Mouse (Mus musculus): ENCODE data around the gene Esr1. TPM values are rescaled to one million over a fixed set of nuclear protein-coding genes. Genes with fewer than 3 reads are reported as not detected.

Gene Esr1
- total RNA-seq, 4 experiments from 2014 or later: 27.6 to 36.1 (median 30.4) TPM

DNA sequence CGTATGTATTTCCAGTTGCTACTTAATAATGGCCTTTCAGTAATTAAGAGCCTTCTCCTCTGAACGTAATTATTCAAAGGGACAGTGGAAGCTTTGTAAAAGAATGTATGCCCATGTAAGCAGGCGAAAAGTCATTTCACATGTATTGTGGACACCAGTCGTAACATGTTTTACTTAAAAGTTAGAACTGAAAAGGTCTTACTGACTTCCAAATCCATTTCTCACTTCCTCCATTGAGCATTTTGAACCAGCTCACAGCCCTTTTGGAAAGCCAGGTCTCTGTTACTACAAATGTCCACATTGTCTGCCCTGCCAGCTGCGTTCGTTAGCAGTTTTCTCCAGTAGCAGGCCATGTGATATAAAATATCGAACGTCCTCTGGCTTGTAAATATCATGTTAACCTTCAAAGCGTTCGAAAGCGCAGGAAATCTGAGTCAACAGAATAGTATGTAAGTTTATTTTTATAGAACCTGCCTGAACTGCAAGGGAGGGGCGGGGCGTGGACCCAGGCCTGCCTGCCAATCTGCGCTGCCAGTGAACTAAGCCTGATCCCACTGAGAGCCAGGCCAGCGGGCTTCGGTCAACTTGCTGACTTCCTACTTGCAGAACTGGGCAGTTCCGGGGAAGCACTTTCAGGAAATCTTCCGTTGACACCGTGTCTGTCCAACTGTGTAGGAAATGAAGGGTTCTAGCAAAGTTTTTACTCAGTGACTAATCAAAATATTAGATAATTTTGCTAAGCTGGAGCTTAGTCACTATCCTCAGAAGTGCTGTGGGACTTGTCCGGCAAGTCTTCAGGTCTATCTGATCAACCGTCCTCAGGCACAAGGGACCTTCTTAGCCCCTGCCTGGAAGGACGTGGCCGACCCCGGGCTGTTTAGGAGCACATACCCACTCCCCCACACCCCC, 9.5 kb downstream of the Esr1 start:
- DNase-seq: peak; percentile 72

DNA sequence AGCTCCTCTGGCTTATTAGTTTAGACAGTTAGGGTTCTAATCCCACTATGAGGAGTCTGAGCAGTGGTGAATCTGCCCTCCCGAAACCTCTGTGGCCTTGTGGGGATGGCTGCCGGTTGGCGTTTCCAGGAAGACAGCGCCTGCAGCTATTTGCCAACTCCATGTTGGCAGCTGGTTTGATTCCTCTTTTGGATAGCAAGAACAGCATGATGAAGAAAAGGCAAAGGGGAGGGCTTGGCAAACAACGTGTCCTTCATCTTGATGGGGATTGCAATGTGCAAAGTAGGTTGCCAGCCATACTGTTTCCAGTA, 10.1 kb downstream of the Esr1 start:
- peak; percentile 56 for DNase-seq

DNA sequence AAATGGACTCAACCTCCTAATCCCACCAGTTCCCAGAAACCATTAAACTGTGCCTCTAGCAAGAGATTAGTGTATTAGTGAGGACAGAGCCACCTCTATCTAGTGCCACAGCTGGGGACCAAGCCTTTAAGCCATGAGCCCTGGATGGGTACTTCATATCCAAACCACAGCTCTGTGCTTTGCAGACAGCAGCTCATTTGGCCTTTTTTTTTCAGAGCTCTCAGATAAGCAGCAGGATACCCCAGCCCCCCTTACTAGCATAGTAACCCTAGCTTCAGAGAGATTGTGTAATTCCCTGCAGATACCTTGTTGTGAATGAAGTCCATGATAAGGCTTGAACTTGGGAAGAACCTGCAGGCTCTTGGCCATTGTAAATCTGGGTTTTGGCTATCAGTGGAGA, 11.9 kb downstream of the Esr1 start:
- DNase-seq: no peak

DNA sequence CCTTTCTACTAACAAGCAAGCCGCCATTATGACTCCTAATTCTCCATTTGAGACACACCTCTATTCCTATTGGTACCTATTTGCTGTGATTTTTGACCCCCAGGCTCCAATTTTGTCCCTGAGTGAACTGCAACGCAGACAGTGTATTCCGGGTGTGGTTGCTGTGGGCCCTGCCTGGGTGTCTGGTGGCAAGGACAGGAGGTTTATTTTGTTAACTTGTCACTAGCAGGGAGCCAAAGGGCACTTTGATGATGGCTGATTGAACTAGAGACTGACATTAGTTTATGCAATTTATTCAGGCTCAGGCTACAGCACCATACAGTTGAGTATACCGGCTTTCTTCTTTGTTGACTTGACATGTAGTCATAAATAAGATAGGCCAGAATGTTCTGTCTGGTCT, 13.2 kb downstream of the Esr1 start:
- DNase-seq: no peak

DNA sequence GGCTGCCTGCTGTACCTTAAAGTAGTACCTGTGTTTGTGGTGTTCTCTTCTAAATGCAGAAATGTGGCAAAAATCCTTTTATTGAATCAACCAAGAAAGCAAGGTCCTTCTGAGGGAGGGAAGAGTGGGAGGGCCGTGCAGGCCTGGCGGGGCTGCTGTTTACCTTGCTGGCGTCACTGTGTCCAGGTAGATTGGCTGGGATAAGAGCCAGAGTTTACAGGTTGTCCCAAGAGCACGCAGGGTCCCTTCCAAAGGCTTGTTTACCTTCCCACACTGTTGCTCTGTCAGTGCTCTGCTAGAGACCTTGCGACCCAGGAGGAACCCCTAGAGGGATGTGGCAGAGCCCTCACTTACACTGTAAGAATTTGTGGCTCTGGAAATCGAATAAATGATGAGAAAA, 13.9 kb downstream of the Esr1 start:
- no peak for DNase-seq

DNA sequence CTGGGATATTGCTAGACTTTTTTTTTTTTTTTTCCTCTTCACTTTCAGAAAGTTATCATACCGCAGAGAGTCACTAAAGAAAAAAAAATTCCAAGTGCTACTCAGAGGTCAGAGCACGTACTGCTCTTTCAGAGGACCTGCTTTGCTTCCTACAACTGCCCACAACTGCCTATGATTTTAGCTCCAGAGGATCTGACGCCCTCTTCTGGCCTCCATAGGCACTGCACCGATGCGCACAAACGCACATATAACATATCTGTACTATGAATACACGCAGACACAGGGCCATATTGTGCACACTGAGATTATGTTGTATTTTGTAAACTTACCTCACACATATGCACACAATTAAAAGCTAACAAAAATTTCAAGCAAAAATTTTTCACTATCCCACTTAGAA, 15.0 kb downstream of the Esr1 start:
- no peak for DNase-seq

DNA sequence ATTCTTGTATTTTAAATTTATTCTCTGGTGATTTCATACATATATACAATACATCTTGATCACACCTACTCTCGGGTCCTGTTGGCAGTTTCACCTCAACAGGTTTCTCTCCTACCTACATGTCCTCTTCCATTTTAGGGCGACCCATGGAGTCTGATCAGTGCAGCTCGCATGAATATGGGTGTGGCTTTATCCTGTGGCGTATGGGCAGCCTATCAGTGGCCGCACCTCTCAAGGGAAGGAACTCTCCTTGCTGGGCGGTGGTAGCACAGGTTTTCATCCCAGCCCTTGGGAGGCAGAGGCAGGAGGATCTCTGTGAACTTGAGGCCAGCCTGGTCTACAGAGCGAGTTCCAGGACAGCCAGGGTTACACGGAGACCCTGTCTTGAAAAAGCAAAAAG, 15.6 kb downstream of the Esr1 start:
- DNase-seq: no peak

DNA sequence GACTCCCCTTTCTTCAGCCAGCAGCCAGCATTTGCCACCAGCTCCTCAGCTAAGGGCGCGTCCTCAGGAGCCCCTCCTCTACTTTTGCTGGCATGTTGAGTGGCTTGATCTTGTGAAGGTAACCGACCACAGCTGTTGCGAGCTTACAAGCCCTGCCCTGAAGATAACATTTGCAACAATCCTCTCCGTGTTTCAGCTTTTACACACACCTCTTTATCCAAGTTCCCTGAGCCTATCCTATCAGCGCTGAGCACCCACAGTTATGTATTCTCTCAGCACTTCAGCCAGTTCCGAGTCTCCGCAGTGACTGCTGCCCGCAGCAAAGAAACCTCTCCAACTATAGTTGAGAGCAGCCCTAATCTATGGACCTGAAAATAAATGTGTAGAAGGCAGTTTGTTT, 16.0 kb downstream of the Esr1 start:
- DNase-seq: no peak

DNA sequence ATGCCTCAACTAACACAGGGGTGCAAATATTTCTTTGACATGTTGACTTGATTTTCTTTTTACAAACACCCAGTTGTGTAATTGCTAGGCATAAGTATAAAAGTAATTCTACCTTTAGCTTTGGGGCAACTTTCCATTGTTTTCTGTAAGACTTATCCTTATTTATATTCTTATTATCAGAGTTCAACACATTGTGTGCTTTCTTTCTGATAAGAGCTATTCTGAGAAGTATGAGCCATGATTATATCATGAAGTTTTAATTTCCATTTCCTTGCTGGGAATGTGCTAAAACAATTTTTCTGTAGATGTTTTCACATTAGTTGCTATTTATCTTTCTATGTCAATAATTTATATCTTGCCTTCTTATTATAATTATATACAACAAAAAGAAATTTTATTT, 17.9 kb downstream of the Esr1 start:
- no peak for DNase-seq

DNA sequence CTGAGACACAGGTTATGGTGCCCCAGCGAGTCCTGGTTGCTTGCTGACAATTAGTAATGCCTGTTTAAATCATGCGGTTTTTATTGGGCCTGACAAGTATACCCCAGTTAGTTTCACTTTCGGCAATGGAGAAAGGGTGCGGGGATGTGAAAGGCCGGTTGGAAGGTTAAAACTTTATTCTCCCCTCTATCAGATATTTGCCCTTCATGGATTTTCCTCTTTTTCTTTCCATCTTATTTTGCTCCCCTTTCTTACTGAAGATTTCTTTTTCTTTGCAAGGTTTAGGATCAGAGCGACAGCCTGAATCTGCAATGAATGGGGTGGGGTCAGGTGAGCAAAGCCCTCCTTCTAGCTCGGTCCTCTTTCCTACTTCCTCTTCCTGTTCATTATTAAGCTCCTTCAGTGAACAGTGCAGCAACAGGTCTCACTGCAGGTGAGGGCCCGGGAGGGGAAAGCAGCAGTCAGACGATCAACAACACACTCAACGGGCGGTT, 20.9 kb downstream of the Esr1 start:
- no peak for DNase-seq

- DNase-seq: no peak
These were observed 22.1 kb downstream of the Esr1 start for GRCm38 (mm10) chr10:4633287-4634030.

GRCm38 (mm10) chr10:4635740-4636139, 24.3 kb downstream of the Esr1 start:
- DNase-seq: no peak

DNA sequence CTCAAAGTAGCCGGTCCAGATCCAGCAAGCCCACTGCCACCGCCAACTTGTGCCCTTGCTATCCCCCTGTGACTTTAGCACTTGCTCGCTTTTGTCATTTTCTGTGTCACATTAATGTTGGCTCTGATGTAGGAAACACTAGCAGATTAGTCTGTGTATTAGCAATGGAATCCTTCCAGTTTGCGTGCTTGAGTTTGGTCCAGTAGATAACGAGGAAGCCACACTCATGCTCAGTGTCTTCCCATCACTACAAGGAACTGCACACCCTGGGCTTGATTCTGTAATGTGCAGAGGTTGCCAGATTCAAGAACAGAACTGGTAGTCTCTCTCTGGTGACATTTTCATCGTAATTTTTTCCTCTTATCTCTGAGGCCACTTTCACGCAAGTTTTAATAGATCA, 34.7 kb downstream of the Esr1 start:
- no peak for DNase-seq

DNA sequence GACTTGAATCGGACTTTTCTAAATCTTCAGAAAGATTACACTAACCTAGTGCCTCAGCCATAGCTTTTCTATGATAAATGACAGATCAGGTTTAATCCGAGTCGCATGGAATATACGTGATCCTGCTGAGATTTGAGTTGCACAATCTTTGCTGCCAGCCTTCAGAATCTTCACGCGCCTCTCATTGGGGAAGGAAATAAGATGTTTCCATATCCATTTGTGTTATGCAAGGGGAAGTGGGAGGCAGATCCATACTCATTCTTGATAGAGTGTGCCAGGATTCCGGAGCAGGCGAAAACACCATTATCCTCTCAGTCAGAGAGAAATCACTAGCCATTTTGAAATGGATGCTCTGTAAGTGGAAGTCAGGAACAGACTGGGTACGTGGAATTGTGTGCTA, 35.5 kb downstream of the Esr1 start:
- no peak for DNase-seq

GRCm38 (mm10) chr10:4665380-4665779, 54.0 kb downstream of the Esr1 start:
- no peak for DNase-seq

GRCm38 (mm10) chr10:4667006-4667405, 55.6 kb downstream of the Esr1 start:
- no peak for DNase-seq

GRCm38 (mm10) chr10:4670053-4670452, 58.7 kb downstream of the Esr1 start:
- DNase-seq: no peak

- DNase-seq: peak; percentile 40
These were observed 60.5 kb downstream of the Esr1 start for GRCm38 (mm10) chr10:4671876-4672275.

DNA sequence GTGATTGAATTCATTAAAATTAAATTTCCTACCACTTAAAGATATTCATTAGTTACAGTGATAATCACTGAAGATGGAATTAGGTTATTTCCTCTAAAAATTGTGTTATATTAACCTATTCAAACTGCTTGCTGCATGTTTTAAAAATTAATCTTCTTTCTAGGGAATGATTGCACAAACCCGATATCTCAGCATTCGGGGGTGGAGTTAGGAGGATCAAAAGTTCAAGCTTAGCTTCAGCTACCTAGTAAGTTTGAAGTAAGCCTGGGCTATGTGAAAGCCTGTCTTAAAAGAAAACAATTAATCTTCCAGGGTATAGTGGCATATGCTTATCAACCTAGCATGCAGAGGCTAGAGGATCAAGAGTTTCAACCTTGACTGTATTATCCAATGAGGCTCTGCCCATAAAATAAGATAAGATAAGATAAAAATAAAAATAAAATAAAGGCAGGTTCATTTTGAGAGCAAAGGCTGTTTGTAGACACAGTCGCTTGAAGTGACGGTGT, 62.0 kb downstream of the Esr1 start:
- no peak for DNase-seq

GRCm38 (mm10) chr10:4674983-4675592, 63.7 kb downstream of the Esr1 start:
- DNase-seq: peak; percentile 6

DNA sequence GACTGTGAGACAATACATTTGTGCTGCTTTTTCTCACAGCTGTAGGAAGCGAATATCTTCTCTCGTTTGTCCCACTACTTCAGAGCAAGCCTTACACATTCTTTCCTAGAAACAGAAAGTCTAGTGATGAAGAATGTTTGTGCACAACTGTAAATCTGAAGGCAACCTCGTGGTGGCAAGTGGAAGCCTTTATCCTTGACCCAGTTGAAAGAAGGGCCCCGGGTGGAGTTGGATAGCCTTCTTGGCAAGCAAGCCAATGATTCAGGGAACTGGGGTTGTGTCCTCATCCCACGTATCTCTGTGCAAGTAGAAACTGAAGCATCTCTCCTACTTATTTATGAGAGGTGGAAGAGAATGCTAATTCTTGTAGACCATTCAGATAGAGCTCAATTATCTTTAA, 71.7 kb downstream of the Esr1 start:
- peak; percentile 82 for DNase-seq

DNA sequence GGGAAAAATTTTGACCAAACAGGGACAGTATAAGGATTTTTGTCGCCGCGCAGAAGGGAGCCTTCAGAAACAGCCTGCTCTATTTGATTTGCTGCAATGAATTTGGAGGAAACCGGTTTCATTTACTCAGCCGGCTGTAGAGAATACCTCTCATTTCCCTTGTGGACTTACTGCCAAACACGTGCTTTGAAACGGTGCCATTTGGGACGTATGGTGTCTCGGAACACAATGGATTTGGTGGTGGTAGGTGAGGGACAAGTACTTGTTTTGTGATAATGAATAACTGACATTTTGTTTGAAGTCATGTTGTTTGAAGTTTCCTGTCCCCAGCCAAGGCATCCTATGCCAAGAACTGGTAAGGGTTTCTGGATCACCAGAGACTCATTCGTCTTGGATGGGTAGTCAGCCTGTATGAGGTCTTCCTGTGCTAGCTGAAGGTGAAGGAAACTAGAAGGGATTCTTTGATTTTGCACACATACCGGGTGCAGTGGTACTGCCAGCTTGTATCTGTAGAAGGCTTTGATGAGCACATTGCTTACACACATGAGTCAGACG, 72.4 kb downstream of the Esr1 start:
- DNase-seq: no peak

- no peak for DNase-seq
These were observed 83.0 kb downstream of the Esr1 start for GRCm38 (mm10) chr10:4694336-4694865.
